Mouse (Mus musculus): ENCODE measurements around the gene Fadd. TPM values are rescaled to one million over a fixed set of nuclear protein-coding genes. Genes with fewer than 3 reads are reported as not detected.

Gene Fadd
- total and polyA plus RNA-seq, 3 experiments: 7.2 to 11.6 TPM; not detected in 1

DNA sequence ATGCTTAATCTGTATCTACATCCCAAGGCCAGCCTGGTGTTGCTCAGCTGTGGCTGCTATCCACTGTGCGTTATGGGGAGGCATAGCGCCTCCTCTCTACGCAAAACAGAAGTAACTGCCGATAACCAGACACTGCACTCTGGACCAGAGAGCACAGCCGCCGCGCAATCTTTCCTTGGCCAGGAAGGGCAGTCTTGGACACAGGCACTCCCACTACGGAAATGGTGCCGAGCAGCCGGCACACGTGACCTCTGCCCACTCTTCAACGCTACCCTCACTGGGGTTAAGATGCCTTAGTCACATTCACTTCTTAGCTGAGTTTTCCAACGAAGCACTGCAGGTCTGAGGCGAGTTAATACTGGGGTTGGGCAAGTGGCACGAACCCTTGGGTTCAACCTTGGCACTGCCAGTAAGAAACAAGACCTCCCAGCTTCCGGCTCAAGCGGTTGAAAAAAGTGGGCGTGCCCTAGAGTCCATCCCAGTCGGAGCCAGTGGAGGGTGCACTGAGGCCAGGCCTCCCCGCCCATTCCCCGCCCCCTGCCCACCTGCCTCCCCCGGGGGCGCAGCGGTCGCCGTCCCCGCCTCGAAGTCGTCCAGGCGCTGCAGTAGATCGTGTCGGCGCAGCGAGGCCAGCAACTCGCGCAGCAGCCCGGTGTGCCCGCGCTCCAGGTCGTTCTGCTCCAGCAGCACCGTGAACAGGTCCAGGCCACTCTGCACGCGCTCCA is 542 bp downstream of the Fadd start:
- H3K4me1 ChIP-seq (ENCODE audit: control insufficient read depth in 1 of 2, insufficient read depth in 2 of 2, low read length in 2 of 2): peaks cover 3 to 15% of the 10 kb centered on the region in 2 experiments
- TF ChIP-seq SMC3 (IDR thresholded peaks at IDR 0.05; ENCODE audit: low read depth, low read length) (peak; percentile 54), TAL1 (IDR thresholded peaks at IDR 0.05; ENCODE audit: low read length) (peak; percentile 66), BHLHE40 (IDR thresholded peaks at IDR 0.05; ENCODE audit: borderline replicate concordance, low read depth, low read length) (peak; percentile 66; the same call in 1 of the 2 replicates), EP300 (IDR thresholded peaks at IDR 0.05; ENCODE audit: low read depth in 1 of 2, low read length in 2 of 2) (peak in 1 of 2 experiments; percentile 11; a peak in 1 of 4 replicates), CHD1 (IDR thresholded peaks at IDR 0.05; ENCODE audit: low read depth, low read length) (0 out of 2 replicates have a peak, but pooled peaks have one; percentile 45), ZMIZ1 (IDR thresholded peaks at IDR 0.05; ENCODE audit: low read depth, low read length) (no peak), NELFE (IDR thresholded peaks at IDR 0.05; ENCODE audit: low read depth, low read length) (no peak), ZNF384 (IDR thresholded peaks at IDR 0.05; ENCODE audit: low read depth, low read length) (no peak), NRF1 (IDR thresholded peaks at IDR 0.05; ENCODE audit: insufficient read depth, low read depth, low read length, poor library complexity, severe bottlenecking) (0 out of 2 replicates have a peak, but pooled peaks have one; percentile 1), ELF1 (IDR thresholded peaks at IDR 0.05; ENCODE audit: low read depth, low read length) (peak; percentile 73), HCFC1 (IDR thresholded peaks at IDR 0.05; ENCODE audit: low read depth, low read length) (peak; percentile 70; the same call in 1 of the 2 replicates), UBTF (IDR thresholded peaks at IDR 0.05; ENCODE audit: borderline replicate concordance, insufficient read depth, low read depth, low read length) (no peak), RAD21 (IDR thresholded peaks at IDR 0.05; ENCODE audit: low read depth, low read length) (peak; percentile 51), CTCF (IDR thresholded peaks at IDR 0.05 in 2 of 3, conservative IDR thresholded peaks at IDR 0.05 in 1 of 3; ENCODE audit: control insufficient read depth in 1 of 3, insufficient read depth in 1 of 3, low read depth in 2 of 3, low read length in 3 of 3, poor library complexity in 1 of 3, severe bottlenecking in 1 of 3) (peak; percentile 31 to 75 (median 48); a peak in 4 of 6 replicates), USF1 (IDR thresholded peaks at IDR 0.05; ENCODE audit: low read depth, low read length) (peak; percentile 95), MYB (IDR thresholded peaks at IDR 0.05; ENCODE audit: low read depth, low read length) (no peak), ZKSCAN1 (IDR thresholded peaks at IDR 0.05; ENCODE audit: low read depth, low read length) (no peak), GATA1 (IDR thresholded peaks at IDR 0.05; ENCODE audit: low read depth, low read length) (peak; percentile 34; the same call in 1 of the 2 replicates), USF2 (IDR thresholded peaks at IDR 0.05; ENCODE audit: borderline replicate concordance in 1 of 2, insufficient read depth in 1 of 2, low read depth in 1 of 2, low read length in 2 of 2) (peak in 1 of 2 experiments; percentile 75; a peak in 2 of 4 replicates), MXI1 (IDR thresholded peaks at IDR 0.05; ENCODE audit: low read depth, low read length) (peak; percentile 91), TBP (IDR thresholded peaks at IDR 0.05; ENCODE audit: low read depth, low read length) (0 out of 2 replicates have a peak, but pooled peaks have one; percentile 3), ZC3H11A (IDR thresholded peaks at IDR 0.05; ENCODE audit: low read depth, low read length) (peak; percentile 47), MYC (IDR thresholded peaks at IDR 0.05; ENCODE audit: low read depth, low read length) (peak; percentile 63; the same call in 1 of the 2 replicates), TCF12 (IDR thresholded peaks at IDR 0.05; ENCODE audit: low read depth, low read length) (0 out of 2 replicates have a peak, but pooled peaks have one; percentile 43), MAFK (IDR thresholded peaks at IDR 0.05; ENCODE audit: borderline replicate concordance, low read depth, low read length) (no peak), ETS1 (IDR thresholded peaks at IDR 0.05; ENCODE audit: low read depth, low read length) (peak; percentile 39; the same call in 1 of the 2 replicates), CHD2 (IDR thresholded peaks at IDR 0.05; ENCODE audit: low read length) (no peak), POLR2AphosphoS5 (IDR thresholded peaks at IDR 0.05; ENCODE audit: borderline replicate concordance, low read depth, low read length) (no peak), MEF2A (IDR thresholded peaks at IDR 0.05; ENCODE audit: extremely low read depth, insufficient replicate concordance, low read depth, low read length, poor library complexity, severe bottlenecking) (no peak), KAT2A (conservative IDR thresholded peaks at IDR 0.05; ENCODE audit: low read depth, low read length) (no peak; the same call in 1 of the 2 replicates), MAX (IDR thresholded peaks at IDR 0.05; ENCODE audit: low read length) (peak; percentile 87), POLR2A (IDR thresholded peaks at IDR 0.05; ENCODE audit: control insufficient read depth in 1 of 2, insufficient read depth in 1 of 2, low read depth in 1 of 2, low read length in 2 of 2, poor library complexity in 1 of 2) (peak in 1 of 2 experiments; percentile 69; a peak in 1 of 4 replicates), SIN3A (IDR thresholded peaks at IDR 0.05; ENCODE audit: low read length) (no peak; the same call in none of the 2 replicates), RCOR1 (IDR thresholded peaks at IDR 0.05; ENCODE audit: low read depth, low read length) (no peak)
- peak overlapping the region; percentile 76 for H3K9ac ChIP-seq (ENCODE audit: control insufficient read depth, low read depth, low read length, poor library complexity, severe bottlenecking)
- H3K79me2 ChIP-seq (ENCODE audit: control insufficient read depth, insufficient read depth, low read length, poor library complexity): peaks cover 8% of the 10 kb centered on the region
- peak; percentile 95 for DNase-seq (ENCODE audit: low read depth, low spot score)
- H3K36me3 ChIP-seq (ENCODE audit: control insufficient read depth in 1 of 2, insufficient read depth in 2 of 2, low read length in 2 of 2): peaks cover 0 to 4% of the 10 kb centered on the region in 2 experiments; a peak in 2 of 4 replicates
- H3K9me3 ChIP-seq (replicated peaks; ENCODE audit: insufficient read depth, low read length): no peaks in the 10 kb centered on the region
- no peaks in the 10 kb centered on the region for H3K27me3 ChIP-seq (ENCODE audit: control insufficient read depth in 1 of 2, insufficient read depth in 2 of 2, low read length in 2 of 2)
- H3K4me3 ChIP-seq (ENCODE audit: control insufficient read depth in 1 of 2, insufficient read depth in 1 of 2, low read depth in 2 of 2, low read length in 2 of 2): peak overlapping the region; percentile 59 to 75
- H3K27ac ChIP-seq (ENCODE audit: control insufficient read depth, low read depth, low read length): peak overlapping the region; percentile 76
